Mouse (Mus musculus) midbrain, embryonic 15.5 days (tissue): ENCODE data around the gene C8b. TPM values are rescaled to one million over a fixed set of nuclear protein-coding genes. Genes with fewer than 3 reads are reported as not detected.

ENCODE experiments used
- ATAC-seq: fragments of 200-750 bp; cut with Nextera tagmentation; replicated peaks from 2 replicates; pipeline ENCODE4 v1.8.0; 2017; ENCODE audit warnings: moderate TSS enrichment
- H3K27ac ChIP-seq: fragments of 300-500 bp; sonication (generic); 2 replicates; pipeline ENCODE4 v1.5.1; 2015; ENCODE audit warnings: mild to moderate bottlenecking, inconsistent platforms
- H3K27me3 ChIP-seq: fragments of 300-500 bp; sonication (generic); replicated peaks from 2 replicates; pipeline ENCODE4 v1.6.1; 2015; ENCODE audit warnings: inconsistent platforms
- H3K36me3 ChIP-seq: fragments of 300-500 bp; sonication (generic); replicated peaks from 2 replicates; pipeline ENCODE4 v1.6.1; 2015; ENCODE audit warnings: inconsistent platforms
- H3K4me1 ChIP-seq: fragments of 300-500 bp; sonication (generic); 2 replicates; pipeline ENCODE4 v1.6.1; 2015; ENCODE audit warnings: inconsistent platforms
- H3K4me2 ChIP-seq: fragments of 300-500 bp; sonication (generic); 2 replicates; pipeline ENCODE4 v1.6.1; 2015; ENCODE audit warnings: inconsistent platforms, mild to moderate bottlenecking, moderate library complexity
- H3K4me3 ChIP-seq: fragments of 300-500 bp; sonication (generic); 2 replicates; pipeline ENCODE4 v1.5.1; 2015; ENCODE audit warnings: mild to moderate bottlenecking, inconsistent platforms
- H3K9ac ChIP-seq: fragments of 300-500 bp; sonication (generic); 2 replicates; pipeline ENCODE4 v1.6.1; 2015; ENCODE audit warnings: mild to moderate bottlenecking, inconsistent platforms
- H3K9me3 ChIP-seq: fragments of 300-500 bp; sonication (generic); 2 replicates; pipeline ENCODE4 v1.6.1; 2016; ENCODE audit warnings: inconsistent platforms
- WGBS: fragments of 180-500 bp; shearing (Covaris S2); methylation state at CpG from one replicate; pipeline ENCODE4 v1.1.7; 2015; ENCODE audit warnings: mixed read lengths; 5-methylcytosine and 5-hydroxymethylcytosine counted together
- polyA plus RNA-seq: library from polyadenylated mRNA; unstranded; fragments of >200 nt; fragmentation: Nextera tagmentation; extraction: Ambion mirVana; gene quantifications from 2 replicates; pipeline ENCODE4 v1.2.1, GENCODE M21; 2015

Gene C8b
- polyA plus RNA-seq, 1 experiment from 2014 or later: not detected

DNA sequence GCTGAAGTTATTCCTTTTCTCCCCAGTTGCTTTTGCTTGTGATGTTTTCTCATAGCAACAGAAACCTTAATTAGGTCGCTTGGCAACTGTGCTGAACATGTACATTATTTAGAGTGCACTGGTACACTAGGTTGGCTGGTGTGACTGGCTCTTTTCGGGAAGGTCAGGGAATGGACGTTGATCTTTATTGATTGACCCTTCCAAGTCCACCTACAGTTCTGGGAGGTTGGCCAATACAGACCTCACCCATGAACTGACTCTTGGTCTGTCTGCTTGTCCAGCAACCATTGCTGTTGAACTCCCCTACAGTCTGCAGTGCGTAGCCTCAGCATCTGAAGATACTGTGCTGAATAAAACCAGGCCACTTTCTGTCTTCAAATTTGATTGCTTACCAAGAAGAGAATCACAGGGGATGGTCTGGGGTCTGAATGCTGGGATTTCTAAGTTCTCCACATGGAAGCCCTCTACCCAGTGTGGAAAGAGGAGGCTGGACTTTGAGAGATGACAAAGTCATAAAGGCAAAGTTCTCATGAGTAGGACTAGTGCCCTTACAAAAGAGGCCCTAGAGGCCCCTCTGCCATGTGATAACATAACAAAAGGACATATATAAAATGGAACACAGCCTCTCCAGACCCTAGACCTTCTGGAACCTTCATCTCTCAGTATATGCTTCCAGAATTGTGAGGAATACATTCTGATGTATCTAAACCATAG, 50.6 kb downstream of the C8b start:
- no peak overlapping the region for H3K4me2 ChIP-seq
- no peaks in the 10 kb centered on the region for H3K9me3 ChIP-seq
- ATAC-seq: no peak
- H3K4me3 ChIP-seq: no peak overlapping the region
- WGBS: 94% methylated on average over 4 of the region's 4 CpGs
- H3K27ac ChIP-seq: no peak overlapping the region
- H3K27me3 ChIP-seq: no peaks in the 10 kb centered on the region
- H3K4me1 ChIP-seq: no peaks in the 10 kb centered on the region
- H3K36me3 ChIP-seq: no peaks in the 10 kb centered on the region
- H3K9ac ChIP-seq: no peak overlapping the region

GRCm38 (mm10) chr4:104817509-104817908, 51.4 kb downstream of the C8b start:
- no peaks in the 10 kb centered on the region for H3K27me3 ChIP-seq
- H3K27ac ChIP-seq: no peak overlapping the region
- H3K9me3 ChIP-seq: no peaks in the 10 kb centered on the region
- H3K36me3 ChIP-seq: no peaks in the 10 kb centered on the region
- no peak overlapping the region for H3K4me3 ChIP-seq
- H3K4me2 ChIP-seq: no peak overlapping the region
- H3K9ac ChIP-seq: no peak overlapping the region
- no peaks in the 10 kb centered on the region for H3K4me1 ChIP-seq
- WGBS: 65% methylated on average over 2 of the region's 2 CpGs
- ATAC-seq: no peak

DNA sequence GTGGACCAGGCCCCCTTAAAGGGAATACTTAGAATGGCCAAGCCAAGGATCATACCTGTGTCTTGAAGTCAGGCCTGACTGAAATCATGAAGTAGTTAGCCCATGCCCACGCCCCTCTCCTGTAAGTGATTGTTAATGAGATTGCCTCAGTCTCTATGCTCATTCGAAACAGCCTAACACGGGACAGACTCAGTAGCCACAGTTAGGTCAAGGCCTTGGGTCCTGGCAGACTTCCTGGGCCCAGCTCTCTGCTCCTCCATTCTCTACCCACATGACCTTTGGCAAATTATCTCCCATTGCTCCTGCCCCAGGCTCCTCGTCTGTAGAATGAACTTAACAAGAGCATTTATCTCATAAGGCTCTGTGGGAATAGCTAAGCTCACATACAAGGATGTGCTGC, 52.9 kb downstream of the C8b start:
- H3K27ac ChIP-seq: no peak overlapping the region
- H3K9ac ChIP-seq: no peak overlapping the region
- ATAC-seq: no peak
- WGBS: 71% methylated on average over 4 of the region's 4 CpGs
- no peaks in the 10 kb centered on the region for H3K4me1 ChIP-seq
- H3K4me3 ChIP-seq: no peak overlapping the region
- H3K27me3 ChIP-seq: no peaks in the 10 kb centered on the region
- H3K36me3 ChIP-seq: no peaks in the 10 kb centered on the region
- H3K4me2 ChIP-seq: no peak overlapping the region
- no peaks in the 10 kb centered on the region for H3K9me3 ChIP-seq

- no peak for ATAC-seq
- Histone ChIP-seq H3K27ac (no peak overlapping the region), H3K4me3 (no peak overlapping the region), H3K9me3 (no peaks in the 10 kb centered on the region), H3K4me1 (no peaks in the 10 kb centered on the region), H3K4me2 (no peak overlapping the region), H3K9ac (no peak overlapping the region), H3K27me3 (no peaks in the 10 kb centered on the region), H3K36me3 (no peaks in the 10 kb centered on the region)
- WGBS: 77% methylated on average over 4 of the region's 4 CpGs
Observed at GRCm38 (mm10) chr4:104819891-104820290, 53.8 kb downstream of the C8b start.

DNA sequence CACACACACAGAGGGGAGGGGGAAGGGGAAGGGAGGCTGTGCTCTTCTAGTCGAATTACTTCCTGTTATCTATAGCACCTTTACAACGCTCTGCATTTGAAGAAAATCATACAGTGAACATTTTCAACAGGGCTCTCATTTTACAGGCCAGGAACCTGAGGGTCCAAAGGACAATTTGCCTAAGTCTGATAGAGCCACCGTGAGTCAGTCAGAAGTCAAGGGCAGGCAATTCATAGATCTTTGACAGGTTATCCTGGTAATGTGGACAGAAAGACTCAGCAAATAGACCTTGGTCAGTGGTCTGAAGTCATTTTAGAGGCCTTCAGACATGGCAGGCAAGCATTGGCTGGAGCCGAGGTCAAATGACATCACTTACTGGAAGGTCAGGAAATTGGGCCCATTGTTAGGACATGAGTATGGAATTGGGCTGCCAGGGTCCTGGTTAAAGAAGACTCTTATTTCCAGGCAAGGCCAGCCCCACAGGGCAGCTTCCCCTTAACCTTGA, 57.5 kb downstream of the C8b start:
- H3K27ac ChIP-seq: no peak overlapping the region
- no peaks in the 10 kb centered on the region for H3K36me3 ChIP-seq
- no peaks in the 10 kb centered on the region for H3K9me3 ChIP-seq
- H3K4me3 ChIP-seq: no peak overlapping the region
- no peak overlapping the region for H3K9ac ChIP-seq
- H3K4me1 ChIP-seq: no peaks in the 10 kb centered on the region
- no peak for ATAC-seq
- WGBS: 88% methylated on average over 4 of the region's 4 CpGs
- H3K27me3 ChIP-seq: no peaks in the 10 kb centered on the region
- H3K4me2 ChIP-seq: no peak overlapping the region

DNA sequence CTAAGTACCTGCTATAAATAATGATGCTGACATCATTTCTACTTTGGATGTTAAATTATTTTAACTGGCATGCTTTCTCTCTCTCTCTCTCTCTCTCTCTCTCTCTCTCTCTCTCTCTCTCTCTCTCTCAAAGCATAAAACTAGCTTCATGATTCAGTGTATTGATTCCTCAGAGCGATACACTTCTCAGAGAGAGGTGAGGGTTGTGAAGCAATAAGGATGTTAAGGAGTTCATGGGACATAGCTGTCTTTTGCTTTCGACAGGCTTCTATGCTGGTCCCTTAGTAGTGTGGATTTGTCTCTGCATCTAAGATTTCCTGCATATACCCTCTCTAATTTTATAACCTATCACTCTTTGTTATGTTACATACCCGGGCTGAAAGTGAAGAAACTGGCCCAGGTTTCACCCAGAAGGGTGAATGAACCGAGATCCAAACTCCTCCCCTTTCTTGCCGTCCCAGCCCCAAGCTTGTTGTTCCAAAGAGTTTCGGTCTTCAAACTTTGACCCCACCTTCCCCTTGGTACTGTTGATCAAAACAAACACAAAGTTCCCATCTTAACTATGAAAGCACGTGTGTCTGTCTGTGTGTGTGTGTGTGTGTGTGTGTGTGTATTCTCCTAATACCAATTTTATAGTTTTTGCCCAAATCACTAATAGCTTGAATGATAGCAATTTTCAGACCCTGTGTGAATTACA, 58.4 kb downstream of the C8b start:
- H3K4me3 ChIP-seq: no peak overlapping the region
- H3K36me3 ChIP-seq: no peaks in the 10 kb centered on the region
- ATAC-seq: no peak
- H3K27me3 ChIP-seq: no peaks in the 10 kb centered on the region
- H3K27ac ChIP-seq: no peak overlapping the region
- no peak overlapping the region for H3K4me2 ChIP-seq
- 78% methylated on average over 7 of the region's 7 CpGs for WGBS
- no peak overlapping the region for H3K9ac ChIP-seq
- H3K4me1 ChIP-seq: no peaks in the 10 kb centered on the region
- no peaks in the 10 kb centered on the region for H3K9me3 ChIP-seq

- H3K4me2 ChIP-seq: no peak overlapping the region
- H3K4me3 ChIP-seq: no peak overlapping the region
- H3K9ac ChIP-seq: no peak overlapping the region
- H3K4me1 ChIP-seq: no peaks in the 10 kb centered on the region
- ATAC-seq: no peak
- H3K9me3 ChIP-seq: no peaks in the 10 kb centered on the region
- no peaks in the 10 kb centered on the region for H3K36me3 ChIP-seq
- no peak overlapping the region for H3K27ac ChIP-seq
- H3K27me3 ChIP-seq: no peaks in the 10 kb centered on the region
- WGBS: 81% methylated on average over 5 of the region's 5 CpGs
Observed at GRCm38 (mm10) chr4:104828939-104829338, 62.8 kb downstream of the C8b start.

GRCm38 (mm10) chr4:104835096-104835495, 69.0 kb downstream of the C8b start:
- no peaks in the 10 kb centered on the region for H3K36me3 ChIP-seq
- 5% methylated on average over 5 of the region's 5 CpGs for WGBS
- H3K27ac ChIP-seq: peak overlapping the region; percentile 67
- ATAC-seq: peak; percentile 81
- H3K4me1 ChIP-seq: peaks cover 16% of the 10 kb centered on the region
- no peak overlapping the region for H3K9ac ChIP-seq
- H3K27me3 ChIP-seq: no peaks in the 10 kb centered on the region
- no peak overlapping the region for H3K4me2 ChIP-seq
- H3K9me3 ChIP-seq: no peaks in the 10 kb centered on the region
- H3K4me3 ChIP-seq: no peak overlapping the region

- WGBS: 87% methylated on average over 2 of the region's 2 CpGs
Observed at GRCm38 (mm10) chr4:104838342-104838741, 72.2 kb downstream of the C8b start.

DNA sequence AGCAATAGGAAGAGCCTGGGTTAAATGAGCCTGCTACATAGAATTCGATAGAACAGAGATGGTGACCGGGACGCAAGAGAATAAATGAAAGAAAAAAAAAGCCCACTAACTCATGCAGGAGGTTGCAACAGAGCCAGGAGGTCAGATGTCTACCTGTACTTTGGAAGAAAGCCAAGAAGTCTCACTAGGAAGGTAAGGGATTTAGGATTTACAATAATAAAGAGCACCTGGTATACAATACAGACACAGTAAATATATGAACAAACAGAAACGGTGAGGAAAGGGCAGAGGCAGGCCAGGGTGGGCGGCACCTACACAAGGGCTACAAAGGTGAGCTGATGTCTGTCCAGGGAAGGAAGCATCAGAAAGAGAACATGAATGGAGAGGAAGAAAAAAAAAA, 76.1 kb downstream of the C8b start:
- H3K27ac ChIP-seq: no peak overlapping the region
- H3K9me3 ChIP-seq: no peaks in the 10 kb centered on the region
- H3K4me1 ChIP-seq: no peaks in the 10 kb centered on the region
- 88% methylated on average over 5 of the region's 5 CpGs for WGBS
- no peak overlapping the region for H3K9ac ChIP-seq
- no peaks in the 10 kb centered on the region for H3K27me3 ChIP-seq
- no peak overlapping the region for H3K4me3 ChIP-seq
- no peak overlapping the region for H3K4me2 ChIP-seq
- H3K36me3 ChIP-seq: no peaks in the 10 kb centered on the region
- ATAC-seq: no peak

More at GRCm38 (mm10) chr4:104838342-104838741, 72.2 kb downstream of the C8b start:
- H3K4me2 ChIP-seq: no peak overlapping the region
- no peak overlapping the region for H3K4me3 ChIP-seq
- H3K9me3 ChIP-seq: no peaks in the 10 kb centered on the region
- H3K9ac ChIP-seq: no peak overlapping the region
- no peak overlapping the region for H3K27ac ChIP-seq
- H3K4me1 ChIP-seq: peaks cover 16% of the 10 kb centered on the region
- ATAC-seq: no peak
- no peaks in the 10 kb centered on the region for H3K27me3 ChIP-seq
- H3K36me3 ChIP-seq: no peaks in the 10 kb centered on the region

DNA sequence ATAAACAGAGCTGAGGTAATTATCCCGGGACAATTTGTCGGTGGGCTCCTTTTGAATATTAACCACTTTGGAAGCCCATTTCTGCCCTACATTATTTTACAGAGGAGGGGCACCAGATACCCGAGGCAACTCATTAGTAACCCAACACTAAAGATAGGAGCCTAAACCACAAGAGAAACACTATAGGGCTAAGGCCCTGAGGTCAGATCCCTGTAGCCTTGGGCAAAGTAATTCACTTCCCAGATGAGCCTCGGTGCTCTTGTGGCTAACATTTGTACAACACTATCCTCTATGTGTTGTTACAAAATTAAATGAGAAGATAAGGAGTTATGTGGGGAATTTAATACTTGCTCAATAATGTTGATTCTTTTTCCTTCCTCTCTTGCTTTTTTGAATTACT, 77.4 kb downstream of the C8b start:
- no peak for ATAC-seq
- Histone ChIP-seq H3K4me3 (no peak overlapping the region), H3K9me3 (no peaks in the 10 kb centered on the region), H3K36me3 (no peaks in the 10 kb centered on the region), H3K4me1 (no peaks in the 10 kb centered on the region), H3K27me3 (no peaks in the 10 kb centered on the region), H3K9ac (no peak overlapping the region), H3K27ac (no peak overlapping the region), H3K4me2 (no peak overlapping the region)
- 33% methylated on average over 4 of the region's 4 CpGs for WGBS
